Mouse (Mus musculus): Measurements from ENCODE around the gene Ctsh. TPM values are rescaled to one million over a fixed set of nuclear protein-coding genes. Genes with fewer than 3 reads are reported as not detected.
A peak's percentile ranks its signal among the peaks of the same experiment; 100 is the strongest.
"Not testable (repeated sequence)": the region's sequence is repeated elsewhere in the genome, so short reads cannot be mapped to it uniquely, and the experiment has no call there.

Gene Ctsh
- total RNA-seq, 1 experiment from 2014 or later = 215 TPM

- peak; percentile 99 for ATAC-seq (ENCODE audit: extremely low read depth, insufficient number of reproducible peaks, low FRiP score, poor library complexity, severe bottlenecking)
Observed at GRCm38 (mm10) chr9:90054371-90055145, 606 bp downstream of the Ctsh start.

DNA sequence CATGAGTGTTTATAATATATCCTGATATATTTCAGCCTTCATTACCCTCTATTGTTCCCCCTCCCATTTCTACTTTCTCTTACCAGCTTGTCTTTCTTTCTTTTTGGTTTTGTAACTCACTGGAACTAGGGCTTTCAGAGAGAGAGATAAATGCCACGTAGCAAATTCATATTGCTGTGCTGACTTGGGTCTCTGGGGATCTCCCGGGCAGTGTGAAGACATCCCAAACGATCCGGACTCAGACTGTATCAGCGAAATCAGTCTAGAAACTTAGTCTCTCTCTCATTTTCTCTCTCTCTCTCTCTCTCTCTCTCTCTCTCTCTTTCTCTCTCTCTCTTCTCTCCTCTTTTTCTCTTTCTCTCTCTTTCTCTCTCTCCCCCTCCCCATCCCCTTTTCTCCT, 1.5 kb downstream of the Ctsh start:
- no peak for ATAC-seq (ENCODE audit: extremely low read depth, insufficient number of reproducible peaks, low FRiP score, poor library complexity, severe bottlenecking)

- ATAC-seq (ENCODE audit: extremely low read depth, insufficient number of reproducible peaks, low FRiP score, poor library complexity, severe bottlenecking) = no peak
Observed at GRCm38 (mm10) chr9:90055911-90056310, 2.0 kb downstream of the Ctsh start.

DNA sequence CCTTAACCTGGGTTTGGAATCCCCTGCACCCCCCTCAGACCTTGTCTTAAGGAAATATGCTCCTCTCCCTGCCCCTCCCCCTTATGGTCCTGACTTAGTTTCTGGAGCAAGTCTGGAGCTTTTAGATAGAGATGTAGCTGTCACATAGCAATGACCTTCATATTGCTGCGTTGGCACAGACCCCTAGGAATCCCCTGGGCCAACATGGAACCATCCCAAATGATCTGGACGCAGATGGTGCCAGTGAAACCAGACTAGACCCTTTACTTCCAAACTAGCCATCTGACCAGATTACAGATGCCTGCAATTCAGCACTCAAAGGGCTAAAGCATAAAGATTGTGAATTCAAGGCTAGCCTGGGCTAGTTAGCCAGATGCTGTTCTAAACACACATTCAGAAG, 2.8 kb downstream of the Ctsh start:
- no peak for ATAC-seq (ENCODE audit: extremely low read depth, insufficient number of reproducible peaks, low FRiP score, poor library complexity, severe bottlenecking)

DNA sequence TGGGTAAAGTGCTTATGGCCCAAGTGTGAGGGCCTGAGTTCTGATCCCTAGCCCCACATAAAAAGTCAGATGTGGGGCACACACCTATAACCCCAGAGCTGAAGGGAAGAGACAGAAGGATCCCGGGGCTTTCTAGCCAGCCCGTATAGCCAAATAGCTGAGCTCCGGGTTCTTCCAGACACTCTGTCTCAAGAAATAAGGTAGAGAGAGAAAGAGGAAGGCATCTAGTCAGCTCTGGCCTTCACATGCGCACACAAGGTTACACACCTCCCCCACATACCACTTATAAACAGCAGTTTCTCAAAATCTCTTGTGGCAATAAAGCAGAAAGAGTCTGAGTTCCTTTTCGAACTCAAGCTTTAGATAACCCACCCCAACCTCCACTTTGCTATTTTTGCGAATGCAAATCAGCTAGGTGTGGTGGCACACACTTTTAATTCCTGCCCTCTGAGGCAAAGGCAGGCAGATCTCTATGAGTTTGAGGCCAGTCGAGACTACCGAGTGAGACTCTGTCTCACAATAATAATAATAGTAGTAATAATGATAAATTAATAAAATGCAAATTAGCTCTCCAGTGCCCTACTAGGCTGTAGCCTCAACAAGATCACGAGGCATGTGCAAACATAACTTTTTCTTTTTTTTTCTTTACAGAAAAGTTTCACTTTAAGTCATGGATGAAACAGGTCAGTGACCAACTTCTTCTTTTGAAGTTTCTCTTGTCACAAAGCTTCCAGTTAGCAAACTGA, 6.0 kb downstream of the Ctsh start:
- peak; percentile 81 for ATAC-seq (ENCODE audit: extremely low read depth, insufficient number of reproducible peaks, low FRiP score, poor library complexity, severe bottlenecking)

GRCm38 (mm10) chr9:90060574-90060875, 6.6 kb downstream of the Ctsh start:
- ATAC-seq (ENCODE audit: extremely low read depth, insufficient number of reproducible peaks, low FRiP score, poor library complexity, severe bottlenecking) = no peak

DNA sequence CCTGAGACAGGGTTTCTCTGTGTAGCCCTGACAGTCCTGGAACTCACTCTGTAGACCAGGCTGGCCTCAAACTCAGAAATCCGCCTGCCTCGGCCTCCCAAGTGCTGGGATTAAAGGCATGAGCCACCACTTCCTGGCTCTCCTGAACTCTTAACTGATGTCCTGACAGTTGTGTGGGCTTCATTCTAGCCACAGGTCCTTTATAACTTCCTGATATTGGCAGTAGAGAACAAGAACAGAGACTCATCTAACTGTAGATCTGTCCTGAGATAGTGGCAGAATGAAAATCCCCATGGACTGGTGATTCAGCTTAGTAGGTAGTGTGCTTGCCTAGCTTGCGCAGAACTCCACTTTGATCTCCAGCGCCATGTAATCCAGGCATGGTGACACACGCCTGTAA, 7.0 kb downstream of the Ctsh start:
- not testable (repeated sequence) for ATAC-seq (ENCODE audit: extremely low read depth, insufficient number of reproducible peaks, low FRiP score, poor library complexity, severe bottlenecking)

DNA sequence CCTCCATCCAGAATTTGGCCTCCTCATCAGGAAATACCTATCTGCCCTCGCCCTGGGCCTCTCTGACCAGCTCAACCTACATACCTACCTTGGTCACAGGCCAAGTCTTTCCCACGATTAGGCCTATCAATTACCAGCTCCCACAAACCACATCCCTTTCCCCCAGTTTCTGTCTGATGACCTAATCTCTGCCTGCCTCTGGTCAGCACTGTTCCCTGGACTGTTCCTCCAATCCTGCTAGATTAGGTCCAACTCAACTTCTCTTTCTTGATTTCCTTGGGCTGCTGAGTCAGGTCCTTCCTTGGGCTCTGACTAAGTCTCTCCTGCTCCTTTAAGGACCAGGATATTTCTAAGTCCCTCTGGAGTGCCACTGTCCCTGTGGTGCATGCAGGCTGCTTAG, 13.4 kb downstream of the Ctsh start:
- no peak for ATAC-seq (ENCODE audit: extremely low read depth, insufficient number of reproducible peaks, low FRiP score, poor library complexity, severe bottlenecking)

DNA sequence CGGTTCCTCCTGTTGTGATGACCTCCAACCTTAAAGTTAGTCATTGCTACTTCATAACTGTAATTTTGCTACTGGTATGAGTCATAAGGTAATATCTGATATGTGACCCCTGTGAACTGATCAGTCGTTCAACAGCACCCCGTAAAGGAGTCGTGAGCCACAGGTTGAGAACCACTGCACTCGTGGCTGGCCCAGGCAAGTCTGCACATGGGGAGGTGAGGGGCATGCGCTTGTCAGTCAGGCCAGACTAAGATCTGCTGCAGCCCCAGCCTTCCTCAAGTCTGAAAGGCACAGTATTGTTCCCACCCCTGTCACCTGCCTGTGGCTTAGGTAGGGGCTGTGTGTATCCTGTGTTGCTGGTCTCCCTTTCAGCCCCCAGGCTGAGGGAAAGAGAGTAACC, 14.8 kb downstream of the Ctsh start:
- no peak for ATAC-seq (ENCODE audit: extremely low read depth, insufficient number of reproducible peaks, low FRiP score, poor library complexity, severe bottlenecking)

- no peak for ATAC-seq (ENCODE audit: extremely low read depth, insufficient number of reproducible peaks, low FRiP score, poor library complexity, severe bottlenecking)
Observed at GRCm38 (mm10) chr9:90069485-90069884, 15.5 kb downstream of the Ctsh start.

GRCm38 (mm10) chr9:90070174-90070573, 16.2 kb downstream of the Ctsh start:
- no peak for ATAC-seq (ENCODE audit: extremely low read depth, insufficient number of reproducible peaks, low FRiP score, poor library complexity, severe bottlenecking)

GRCm38 (mm10) chr9:90075336-90075735, 21.4 kb downstream of the Ctsh start:
- ATAC-seq (ENCODE audit: extremely low read depth, insufficient number of reproducible peaks, low FRiP score, poor library complexity, severe bottlenecking) = no peak

- no peak for ATAC-seq (ENCODE audit: extremely low read depth, insufficient number of reproducible peaks, low FRiP score, poor library complexity, severe bottlenecking)
Observed at GRCm38 (mm10) chr9:90076131-90076530, 22.2 kb downstream of the Ctsh start.

- ATAC-seq (ENCODE audit: extremely low read depth, insufficient number of reproducible peaks, low FRiP score, poor library complexity, severe bottlenecking) = peak; percentile 86
Observed at GRCm38 (mm10) chr9:90076849-90077461, 23.0 kb downstream of the Ctsh start.

DNA sequence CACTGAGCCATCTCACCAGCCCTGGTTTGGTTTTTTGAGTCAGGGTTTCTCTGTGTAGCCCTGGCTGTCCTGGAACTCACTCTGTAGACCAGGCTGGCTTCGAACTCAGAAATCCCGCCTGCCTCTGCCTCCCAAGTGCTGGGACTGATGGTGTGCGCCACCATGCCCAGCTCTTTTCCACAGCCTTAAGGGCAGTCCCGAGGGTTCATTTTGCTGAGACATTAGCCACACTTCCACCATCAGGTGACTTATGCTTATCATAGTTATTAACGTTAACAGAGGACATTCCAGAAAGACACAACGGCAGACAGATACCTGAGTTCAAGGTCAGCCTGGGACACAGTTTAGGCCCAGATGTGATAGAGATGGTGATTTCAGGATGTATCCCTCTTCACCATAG, 28.0 kb downstream of the Ctsh start:
- ATAC-seq (ENCODE audit: extremely low read depth, insufficient number of reproducible peaks, low FRiP score, poor library complexity, severe bottlenecking) = not testable (repeated sequence)

- no peak for ATAC-seq (ENCODE audit: extremely low read depth, insufficient number of reproducible peaks, low FRiP score, poor library complexity, severe bottlenecking)
Observed at GRCm38 (mm10) chr9:90082992-90083391, 29.0 kb downstream of the Ctsh start.

GRCm38 (mm10) chr9:90084152-90084551, 30.2 kb downstream of the Ctsh start:
- ATAC-seq (ENCODE audit: extremely low read depth, insufficient number of reproducible peaks, low FRiP score, poor library complexity, severe bottlenecking) = no peak

DNA sequence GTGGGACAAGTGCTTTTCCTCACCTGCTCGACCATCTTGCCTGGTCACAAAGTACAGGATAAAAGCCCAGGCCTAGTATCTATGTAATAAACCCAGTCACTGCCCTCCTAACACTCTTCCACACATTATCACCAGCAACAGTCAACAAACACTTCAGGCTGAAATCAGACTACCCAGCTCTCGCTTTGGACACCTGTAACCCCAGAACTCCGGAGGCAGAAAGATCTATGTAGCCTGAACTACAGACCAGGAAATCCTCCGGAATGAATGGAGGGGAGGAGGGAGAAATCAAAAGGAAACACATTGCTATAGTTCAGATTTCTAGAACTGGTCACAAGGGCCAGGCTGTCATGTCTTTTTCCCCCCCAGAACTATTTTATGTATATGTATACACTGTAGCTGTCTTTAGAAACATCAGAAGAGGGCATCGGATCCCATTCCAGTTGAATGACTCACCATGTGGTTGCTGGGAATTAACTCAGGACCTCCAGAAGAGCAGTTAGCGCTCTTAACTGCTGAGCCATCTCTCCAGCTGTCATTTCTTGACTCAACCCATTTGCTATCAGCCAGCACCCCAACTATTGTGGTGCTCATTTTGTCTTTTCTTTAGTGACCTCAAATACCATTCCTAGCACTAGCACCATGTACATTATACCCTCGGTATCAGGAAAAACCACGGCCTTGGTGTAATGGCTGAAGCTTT, 31.0 kb downstream of the Ctsh start:
- no peak for ATAC-seq (ENCODE audit: extremely low read depth, insufficient number of reproducible peaks, low FRiP score, poor library complexity, severe bottlenecking)

- ATAC-seq (ENCODE audit: extremely low read depth, insufficient number of reproducible peaks, low FRiP score, poor library complexity, severe bottlenecking) = no peak
Observed at GRCm38 (mm10) chr9:90087906-90088485, 34.0 kb downstream of the Ctsh start.

All from neutrophil, adult 5-6 weeks (primary cell).